Mouse (Mus musculus) G1E (cell line): ENCODE results near the gene Cd151.

Experiments
- CTCF ChIP-seq: IDR thresholded peaks from 2 replicates; pipeline ENCODE4 v1.5.1; 2012; ENCODE audit warnings: low read depth, low read length, inconsistent platforms, mixed read lengths
- GATA1 ChIP-seq: IDR thresholded peaks from 2 replicates; pipeline ENCODE4 v1.6.1; 2012; ENCODE audit warnings: borderline replicate concordance, low read length, inconsistent platforms, mixed read lengths
- GATA2 ChIP-seq: IDR thresholded peaks from 2 replicates; pipeline ENCODE4 v1.6.1; 2012; ENCODE audit warnings: low read depth, low read length, inconsistent platforms, borderline replicate concordance
- POLR2AphosphoS5 ChIP-seq: IDR thresholded peaks from 2 replicates; pipeline ENCODE4 v1.6.1; 2012; ENCODE audit warnings: low read depth, low read length, inconsistent platforms; ENCODE audit not compliant: insufficient replicate concordance
- TAL1 ChIP-seq: conservative IDR thresholded peaks from 2 replicates; pipeline ENCODE4 v1.6.1; 2012; ENCODE audit warnings: low read depth, low read length, inconsistent platforms, mixed read lengths

DNA sequence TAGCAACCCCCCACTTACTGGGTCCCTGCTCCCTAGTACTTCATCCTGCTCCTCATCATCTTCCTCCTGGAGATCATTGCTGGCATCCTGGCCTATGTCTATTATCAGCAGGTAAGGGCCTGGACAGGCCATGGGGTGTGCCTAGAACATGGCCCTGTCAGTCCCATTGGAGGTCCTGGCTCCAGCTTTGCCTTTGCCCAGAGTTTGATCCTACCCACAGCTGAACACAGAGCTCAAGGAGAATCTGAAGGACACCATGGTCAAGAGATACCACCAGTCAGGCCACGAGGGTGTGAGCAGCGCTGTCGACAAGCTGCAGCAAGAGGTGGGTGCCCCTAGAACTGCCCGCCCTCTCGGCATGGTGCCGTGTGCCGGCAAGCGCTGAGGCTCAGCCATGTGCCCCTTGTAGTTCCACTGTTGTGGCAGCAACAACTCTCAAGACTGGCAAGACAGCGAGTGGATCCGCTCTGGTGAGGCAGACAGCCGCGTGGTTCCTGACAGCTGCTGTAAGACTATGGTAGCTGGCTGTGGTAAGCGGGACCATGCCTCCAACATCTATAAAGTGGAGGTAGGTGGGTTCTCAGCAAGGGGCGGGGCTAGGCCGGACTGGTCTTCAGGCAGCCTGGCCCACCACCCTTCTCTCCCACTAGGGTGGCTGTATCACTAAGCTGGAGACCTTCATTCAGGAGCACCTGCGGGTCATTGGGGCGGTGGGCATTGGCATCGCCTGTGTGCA, 2.9 kb downstream of the Cd151 start:
- TF ChIP-seq CTCF (no peak), POLR2AphosphoS5 (no peak), TAL1 (no peak), GATA1 (no peak), GATA2 (no peak)
